Mouse (Mus musculus): Measurements from ENCODE around the gene Fam129b. TPM values are rescaled to one million over a fixed set of nuclear protein-coding genes. Genes with fewer than 3 reads are reported as not detected.

Gene Fam129b
- polyA plus RNA-seq, 1 experiment from 2014 or later, result 25.2 TPM

DNA sequence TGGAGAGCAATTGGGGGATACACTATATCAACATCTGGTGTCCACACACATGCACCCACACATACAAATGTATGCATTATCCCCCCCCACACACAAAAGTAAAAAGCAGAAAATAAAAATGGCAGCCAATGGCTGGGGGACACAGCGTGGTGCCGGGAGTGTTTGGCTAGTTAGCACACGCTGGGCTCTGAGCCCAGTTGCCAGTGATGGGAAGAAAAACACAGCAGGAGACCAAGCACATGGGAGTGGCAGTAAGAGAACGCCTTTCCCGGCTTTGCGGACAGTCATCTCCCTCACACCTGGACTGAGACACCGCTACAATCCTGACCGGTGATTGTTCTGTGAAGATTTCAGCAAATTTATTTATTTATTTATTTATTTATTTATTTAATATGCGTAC lies 95.3 kb downstream of the Fam129b start:
- ATAC-seq (replicated peaks; ENCODE audit: low FRiP score, low TSS enrichment, low read depth), result no peak
- Histone ChIP-seq H3K27ac (ENCODE audit: low read depth) (no peak overlapping the region), H3K9ac (ENCODE audit: low read length) (no peak overlapping the region), H3K36me3 (ENCODE audit: control insufficient read depth, insufficient read depth, low read length) (peaks cover 21% of the 10 kb centered on the region), H3K9me3 (ENCODE audit: control insufficient read depth, low read length) (no peaks in the 10 kb centered on the region), H3K4me2 (ENCODE audit: low read length) (no peak overlapping the region), H3K4me1 (replicated peaks; ENCODE audit: control insufficient read depth, insufficient read depth, low read length) (peaks cover 12% of the 10 kb centered on the region), H3K27me3 (replicated peaks; ENCODE audit: control insufficient read depth, insufficient read depth, low read length) (no peaks in the 10 kb centered on the region), H3K4me3 (ENCODE audit: low read depth, low read length) (no peak overlapping the region)
- 61% methylated on average over 9 of the region's 9 CpGs for WGBS
- no peak for DNase-seq (ENCODE audit: low spot score)

DNA sequence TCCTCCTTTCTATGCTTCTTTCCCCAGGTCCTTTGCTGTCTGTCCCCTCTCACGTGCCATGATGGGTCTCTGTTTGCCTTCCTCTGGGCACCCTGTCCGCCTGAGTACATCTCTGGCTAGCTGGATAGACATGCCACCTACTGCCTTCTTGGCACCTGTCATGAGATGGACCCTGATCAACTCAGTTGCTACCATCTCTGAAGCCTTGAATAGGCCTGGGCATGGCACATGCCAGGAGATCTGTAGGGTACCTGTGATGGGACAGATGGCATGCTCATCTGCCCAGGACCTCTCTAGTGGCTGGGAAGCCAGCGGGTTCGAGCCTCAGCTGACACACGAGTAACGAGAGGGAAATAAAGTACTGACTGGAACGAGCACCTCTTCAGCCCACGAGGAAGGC lies 98.3 kb downstream of the Fam129b start:
- Histone ChIP-seq H3K36me3 (ENCODE audit: control insufficient read depth, insufficient read depth, low read length) (peaks cover 24% of the 10 kb centered on the region), H3K27me3 (replicated peaks; ENCODE audit: control insufficient read depth, insufficient read depth, low read length) (no peaks in the 10 kb centered on the region), H3K4me3 (ENCODE audit: low read depth, low read length) (no peak overlapping the region), H3K4me1 (replicated peaks; ENCODE audit: control insufficient read depth, insufficient read depth, low read length) (no peaks in the 10 kb centered on the region), H3K9ac (ENCODE audit: low read length) (no peak overlapping the region), H3K9me3 (ENCODE audit: control insufficient read depth, low read length) (no peaks in the 10 kb centered on the region), H3K27ac (ENCODE audit: low read depth) (no peak overlapping the region), H3K4me2 (ENCODE audit: low read length) (no peak overlapping the region)
- ATAC-seq (replicated peaks; ENCODE audit: low FRiP score, low TSS enrichment, low read depth), result no peak
- 91% methylated on average over 8 of the region's 8 CpGs for WGBS
- DNase-seq (ENCODE audit: low spot score), result no peak

Other genes with a start within 250 kb of the Fam129b start
- gene Eng, start 229.5 kb upstream of the Fam129b start, polyA plus RNA-seq (2014; fragmentation: Nextera tagmentation; extraction: Ambion mirVana), result 59.5 and 61.4 TPM in 2 replicates
- gene Fpgs, start 172.0 kb upstream of the Fam129b start, polyA plus RNA-seq (2014; fragmentation: Nextera tagmentation; extraction: Ambion mirVana), result 32.9 and 35.6 TPM in 2 replicates
- 83.8 and 85.2 TPM in 2 replicates for gene Cdk9, start 163.0 kb upstream of the Fam129b start, polyA plus RNA-seq (2014; fragmentation: Nextera tagmentation; extraction: Ambion mirVana)
- 32.5 and 32.7 TPM in 2 replicates for gene Sh2d3c, start 155.1 kb upstream of the Fam129b start, polyA plus RNA-seq (2014; fragmentation: Nextera tagmentation; extraction: Ambion mirVana)
- 0.38 and 0.75 TPM in 2 replicates for gene 6330409D20Rik, start 135.1 kb upstream of the Fam129b start, polyA plus RNA-seq (2014; fragmentation: Nextera tagmentation; extraction: Ambion mirVana)
- gene Tor2a, start 118.9 kb upstream of the Fam129b start, polyA plus RNA-seq (2014; fragmentation: Nextera tagmentation; extraction: Ambion mirVana), result 71.1 and 74.8 TPM in 2 replicates
- 0.13 and 0.20 TPM in 2 replicates for gene Ttc16, start 100.5 kb upstream of the Fam129b start, polyA plus RNA-seq (2014; fragmentation: Nextera tagmentation; extraction: Ambion mirVana)
- gene Ptrh1, start 100.3 kb upstream of the Fam129b start, polyA plus RNA-seq (2014; fragmentation: Nextera tagmentation; extraction: Ambion mirVana), result 4.4 and 5.1 TPM in 2 replicates
- 0.31 and 0.65 TPM in 2 replicates for gene Cfap157, start 91.7 kb upstream of the Fam129b start, polyA plus RNA-seq (2014; fragmentation: Nextera tagmentation; extraction: Ambion mirVana)
- 26.7 and 27.0 TPM in 2 replicates for gene Stxbp1, start 28.9 kb upstream of the Fam129b start, polyA plus RNA-seq (2014; fragmentation: Nextera tagmentation; extraction: Ambion mirVana)
- gene Rpl12, start 85.4 kb downstream of the Fam129b start, polyA plus RNA-seq (2014; fragmentation: Nextera tagmentation; extraction: Ambion mirVana), result 259 and 272 TPM in 2 replicates
- gene Lrsam1, start 85.5 kb downstream of the Fam129b start, polyA plus RNA-seq (2014; fragmentation: Nextera tagmentation; extraction: Ambion mirVana), result 7.0 and 7.9 TPM in 2 replicates
- gene Slc2a8, start 106.0 kb downstream of the Fam129b start, polyA plus RNA-seq (2014; fragmentation: Nextera tagmentation; extraction: Ambion mirVana), result 10.3 and 13.6 TPM in 2 replicates